Mouse (Mus musculus) frontal cortex, adult (tissue): ENCODE measurements at regions not wholly inside any gene's neighbourhood (a gene's known extent, or its start where the extent isn't known, plus 50 kb on each side); places are given as distances from the start of the nearest gene placed in this dataset.

Experiments
- ATAC-seq: cut with Nextera tagmentation; 2 replicates; pipeline ENCODE4 v1.9.2; 2017; ENCODE audit warnings: mild to moderate bottlenecking, moderate library complexity, mixed read lengths; ENCODE audit not compliant: low TSS enrichment

- ATAC-seq = no peak
Observed at GRCm38 (mm10) chr17:79498321-79498720, 113.3 kb upstream of the Rmdn2 start.

GRCm38 (mm10) chr17:79501031-79501474 lies 110.6 kb upstream of the Rmdn2 start:
- ATAC-seq = no peak

- ATAC-seq = no peak
Observed at GRCm38 (mm10) chr17:79501926-79502325, 109.7 kb upstream of the Rmdn2 start.

GRCm38 (mm10) chr17:79503037-79503436 lies 108.6 kb upstream of the Rmdn2 start:
- no peak for ATAC-seq

- no peak for ATAC-seq
Observed at GRCm38 (mm10) chr17:79504209-79504608, 107.5 kb upstream of the Rmdn2 start.

GRCm38 (mm10) chr17:79505565-79505964 lies 106.1 kb upstream of the Rmdn2 start:
- ATAC-seq = no peak

GRCm38 (mm10) chr17:79509281-79509680 lies 102.4 kb upstream of the Rmdn2 start:
- ATAC-seq = no peak

GRCm38 (mm10) chr17:79509957-79510710 lies 101.5 kb upstream of the Rmdn2 start:
- ATAC-seq = no peak

- no peak for ATAC-seq
Observed at GRCm38 (mm10) chr17:79511218-79511617, 100.4 kb upstream of the Rmdn2 start.

GRCm38 (mm10) chr17:79514076-79514475 lies 97.6 kb upstream of the Rmdn2 start:
- ATAC-seq = no peak

GRCm38 (mm10) chr17:79518185-79518584 lies 93.5 kb upstream of the Rmdn2 start:
- ATAC-seq = no peak

- ATAC-seq = no peak
Observed at GRCm38 (mm10) chr17:79518696-79519095, 93.0 kb upstream of the Rmdn2 start.

- ATAC-seq = no peak
Observed at GRCm38 (mm10) chr17:79519356-79519755, 92.3 kb upstream of the Rmdn2 start.

- ATAC-seq = peak; percentile 74; the same call in 1 of the 2 replicates
Observed at GRCm38 (mm10) chr17:79520283-79520682, 91.4 kb upstream of the Rmdn2 start.

GRCm38 (mm10) chr17:79521691-79522090 lies 90.0 kb upstream of the Rmdn2 start:
- no peak for ATAC-seq

GRCm38 (mm10) chr17:79523230-79523629 lies 88.4 kb upstream of the Rmdn2 start:
- ATAC-seq = peak; percentile 87

GRCm38 (mm10) chr17:79527391-79527790 lies 84.3 kb upstream of the Rmdn2 start:
- no peak for ATAC-seq

- no peak for ATAC-seq
Observed at GRCm38 (mm10) chr17:79536549-79536948, 75.1 kb upstream of the Rmdn2 start.

GRCm38 (mm10) chr17:79538789-79539188 lies 72.9 kb upstream of the Rmdn2 start:
- ATAC-seq = no peak

- ATAC-seq = no peak
Observed at GRCm38 (mm10) chr17:79540038-79540437, 71.6 kb upstream of the Rmdn2 start.

GRCm38 (mm10) chr17:79540511-79540910 lies 71.2 kb upstream of the Rmdn2 start:
- no peak for ATAC-seq

GRCm38 (mm10) chr17:79543907-79544522 lies 67.6 kb upstream of the Rmdn2 start:
- ATAC-seq = peak; percentile 44; the same call in 1 of the 2 replicates

- ATAC-seq = no peak
Observed at GRCm38 (mm10) chr17:79545878-79546277, 65.8 kb upstream of the Rmdn2 start.
